Mouse (Mus musculus) left cerebral cortex, adult 9 months (tissue): ENCODE results near the gene Sap30bp.

ENCODE experiments used
- DNase-seq, 2 experiments: peaks; one replicate each; pipeline ENCODE4 v3.0.0; 2022; ENCODE audit warnings: low spot score in 2 of 2

Sap30bp gene

DNA sequence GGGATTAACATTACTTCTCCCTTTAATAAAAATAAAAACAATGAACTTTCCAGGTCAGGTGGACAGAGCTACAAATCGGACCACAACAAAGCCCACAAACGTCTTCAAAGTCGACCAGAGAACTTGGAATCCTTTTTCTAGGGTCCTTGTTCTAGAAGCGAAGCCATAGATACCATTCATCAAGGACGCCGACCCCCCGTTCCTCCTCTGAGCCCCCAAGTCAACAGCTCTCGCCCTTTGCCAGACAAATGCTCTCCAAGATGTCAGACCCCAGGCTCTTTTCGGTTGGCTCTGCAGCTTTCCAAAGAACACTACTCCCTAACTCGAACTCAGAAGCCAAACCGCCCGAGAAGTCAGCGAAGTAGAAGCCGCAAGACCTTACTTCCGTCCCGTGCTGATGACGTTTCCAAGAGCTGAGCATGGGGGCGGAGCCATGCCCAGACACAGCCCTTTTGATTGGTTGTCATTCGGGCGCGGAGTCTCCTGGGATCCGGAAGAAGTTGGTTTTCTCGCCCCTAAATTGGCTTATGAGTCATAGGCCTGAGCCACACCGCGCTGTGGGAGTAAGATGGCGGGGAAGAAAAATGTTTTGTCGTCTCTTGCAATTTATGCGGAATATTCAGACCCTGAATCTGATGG is at the start of gene Sap30bp, which contains the start of gene Recql5:
Gene Sap30bp, plus strand, starts transcription at position 175 of the 639 bp plus-strand sequence.
Gene Recql5, minus strand, starts transcription at position 370 of the 639 bp plus-strand sequence.
- peak; percentile 95 to 99 for DNase-seq

DNA sequence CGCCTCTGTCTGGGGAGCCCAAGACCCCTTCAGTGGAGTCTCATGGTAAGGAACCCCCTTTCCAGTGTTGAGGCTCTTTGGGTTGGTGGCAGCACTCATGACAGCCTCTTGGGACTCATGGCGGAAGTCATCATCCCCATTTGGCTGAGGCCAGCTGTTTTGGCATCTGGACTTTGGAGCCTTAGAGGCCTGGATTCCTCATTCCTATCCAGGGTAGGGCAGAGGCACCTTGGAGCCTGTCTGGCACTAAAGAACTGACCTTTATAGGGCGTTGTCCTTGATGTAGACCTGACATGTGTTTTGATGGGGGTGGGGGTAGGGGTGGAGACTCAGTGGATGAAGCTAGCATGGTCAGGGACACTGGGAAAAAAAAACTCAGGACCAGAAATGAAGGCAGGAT is 48.7 kb upstream of the Sap30bp start:
- no peak for DNase-seq

DNA sequence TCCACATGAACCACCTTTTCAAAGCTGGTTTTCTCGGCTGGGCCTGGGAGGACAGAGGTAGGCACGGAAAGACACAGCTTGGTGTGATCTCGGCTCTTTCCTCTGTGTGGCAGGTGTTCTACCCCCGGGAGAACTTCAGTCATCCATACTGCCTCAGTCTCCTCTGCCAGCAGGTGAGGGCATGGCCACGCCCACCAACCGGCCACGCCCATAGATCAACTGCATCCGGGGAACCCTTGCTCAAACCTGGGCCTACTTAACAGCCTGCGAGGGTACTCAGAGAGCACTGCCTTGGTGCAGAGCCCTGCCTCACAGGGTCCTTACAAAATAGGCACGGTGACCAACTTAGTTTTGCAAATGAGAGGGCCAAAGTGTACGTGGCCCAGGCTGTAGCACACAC is 47.8 kb upstream of the Sap30bp start:
- DNase-seq = no peak

DNA sequence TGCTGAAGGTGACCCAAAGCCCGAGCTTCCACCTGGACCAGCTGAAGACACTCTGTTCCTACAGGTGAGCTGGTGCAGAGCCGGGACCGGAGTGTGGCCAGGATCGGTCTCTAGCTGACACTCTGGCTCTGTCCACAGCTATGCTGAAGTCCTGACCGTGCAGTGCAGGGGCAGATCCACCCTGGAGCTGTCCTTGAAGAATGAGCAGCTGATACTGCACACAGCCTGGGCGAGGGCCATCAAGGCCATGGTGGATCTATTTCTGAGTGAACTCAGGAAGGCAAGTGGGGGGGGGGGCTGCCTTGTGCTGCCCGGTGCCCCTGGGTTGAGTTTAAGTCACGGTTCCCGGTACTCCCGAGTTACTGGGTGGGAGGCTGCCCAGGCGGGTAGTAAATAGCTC is 46.6 kb upstream of the Sap30bp start:
- no peak for DNase-seq

DNA sequence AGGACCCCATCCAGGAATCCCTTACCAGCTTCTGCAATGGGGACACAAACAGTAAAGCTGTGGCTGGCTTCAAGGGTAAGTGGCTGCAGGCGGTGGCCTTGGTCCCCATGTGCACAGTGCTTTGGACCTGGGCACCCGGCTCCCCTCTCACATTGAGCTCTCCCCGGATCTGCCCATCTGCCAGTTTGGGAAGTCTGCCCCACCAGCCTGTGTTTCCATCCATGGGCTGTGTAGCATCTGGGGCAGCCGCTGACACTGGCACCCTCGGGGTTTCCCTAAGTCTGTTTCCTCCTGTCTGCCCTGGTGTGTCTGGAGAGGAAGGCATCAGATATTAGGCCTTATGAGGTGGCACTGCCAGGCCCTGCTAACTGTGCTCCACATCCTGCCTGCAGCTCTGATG is 45.1 kb upstream of the Sap30bp start:
- no peak for DNase-seq

DNA sequence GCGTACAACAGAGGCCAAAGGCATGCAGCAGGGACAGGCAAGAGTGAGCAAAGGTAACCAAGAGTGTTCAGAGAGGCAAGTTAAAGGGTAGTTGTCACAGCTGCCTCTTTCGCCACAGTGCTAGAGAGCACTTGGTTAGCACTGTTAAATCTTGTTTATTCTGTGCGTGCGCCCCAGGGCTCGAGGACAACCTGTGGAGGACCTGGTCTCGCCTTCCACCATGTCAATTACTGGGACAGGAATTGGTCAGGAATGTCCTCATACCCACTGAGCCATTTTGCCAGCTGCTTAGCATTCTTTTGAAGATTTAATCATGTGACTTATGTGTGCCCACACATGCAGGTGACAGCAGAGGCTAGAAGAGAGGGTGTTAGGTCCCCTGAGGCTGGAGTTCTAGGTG is 43.9 kb upstream of the Sap30bp start:
- no peak for DNase-seq

DNA sequence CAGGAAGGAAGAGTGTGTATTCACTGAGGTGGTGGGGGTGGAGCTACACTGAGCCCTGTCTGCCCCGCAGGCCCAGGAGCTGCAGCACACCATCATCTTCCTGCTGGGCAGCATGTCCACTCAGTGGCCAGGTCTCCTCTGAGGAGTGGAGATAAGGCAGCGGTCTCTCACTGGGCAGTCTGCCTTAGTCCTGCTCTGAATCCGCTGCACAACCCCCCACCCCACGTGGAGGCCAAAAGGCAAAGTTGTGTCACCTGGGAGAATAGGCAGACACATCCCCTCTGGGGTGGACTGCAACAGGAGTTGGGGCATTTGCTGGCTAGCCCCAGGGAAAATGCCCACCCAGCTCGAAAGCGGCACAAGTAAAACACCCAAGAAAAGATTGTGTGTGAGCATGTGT is 40.9 kb upstream of the Sap30bp start:
- DNase-seq = no peak

DNA sequence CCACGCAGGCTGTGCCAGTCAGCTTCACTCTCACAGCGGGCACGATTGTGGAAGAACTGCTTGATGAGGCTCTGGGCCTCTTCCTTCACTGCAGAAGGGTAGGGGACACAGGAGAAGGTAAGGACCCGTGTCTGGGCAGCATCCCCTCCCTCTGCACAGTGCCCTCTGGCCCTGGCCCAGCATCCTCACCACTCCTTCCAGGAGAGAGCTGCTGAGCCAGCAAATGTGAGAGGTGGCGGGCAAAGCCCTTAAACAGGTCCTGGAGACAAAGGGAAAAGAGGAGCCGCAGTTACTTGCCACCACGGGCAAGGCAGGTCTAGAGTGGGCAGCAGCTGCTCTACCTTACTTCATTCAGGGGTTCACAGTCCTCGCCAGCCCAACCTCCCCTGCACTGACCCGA is 40.0 kb upstream of the Sap30bp start:
- DNase-seq = no peak

DNA sequence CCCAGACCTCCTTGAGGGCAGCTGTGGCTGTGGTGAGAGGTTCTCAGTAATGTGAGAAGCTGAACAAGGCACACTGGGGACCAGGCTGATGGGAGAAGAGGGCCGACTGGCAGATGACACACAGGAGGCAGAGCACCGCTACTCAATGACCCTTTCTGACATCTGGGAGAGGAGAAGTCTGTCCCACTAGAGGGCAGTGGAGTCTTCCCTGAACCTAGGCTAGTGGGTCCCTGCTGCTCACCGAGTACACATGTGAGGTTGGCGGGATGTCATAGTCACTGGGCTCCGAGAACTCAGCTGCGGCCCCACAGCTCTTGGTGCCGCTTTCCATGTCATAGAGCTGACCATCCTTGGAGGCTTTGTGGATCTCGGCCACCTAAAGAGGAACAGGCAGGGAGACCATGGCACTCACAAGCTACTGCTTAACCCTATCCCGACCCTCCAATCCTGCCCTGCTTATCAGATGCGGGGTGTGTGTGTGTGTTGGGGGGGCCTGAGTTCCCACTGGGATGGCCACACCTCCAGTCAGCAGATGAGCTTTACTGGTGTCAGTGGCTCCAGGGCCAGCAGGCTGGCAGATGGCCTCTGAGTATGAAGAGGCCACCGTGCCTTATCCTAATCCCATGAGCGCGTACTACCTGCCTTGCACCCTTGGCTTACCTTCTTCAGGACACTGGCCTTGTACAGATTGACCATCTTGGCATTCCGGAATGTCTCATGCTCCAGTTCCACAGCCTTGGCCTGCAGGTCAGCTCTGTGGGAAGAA is 38.1 kb upstream of the Sap30bp start:
- DNase-seq = peak in 1 of 2 experiments; percentile 8

DNA sequence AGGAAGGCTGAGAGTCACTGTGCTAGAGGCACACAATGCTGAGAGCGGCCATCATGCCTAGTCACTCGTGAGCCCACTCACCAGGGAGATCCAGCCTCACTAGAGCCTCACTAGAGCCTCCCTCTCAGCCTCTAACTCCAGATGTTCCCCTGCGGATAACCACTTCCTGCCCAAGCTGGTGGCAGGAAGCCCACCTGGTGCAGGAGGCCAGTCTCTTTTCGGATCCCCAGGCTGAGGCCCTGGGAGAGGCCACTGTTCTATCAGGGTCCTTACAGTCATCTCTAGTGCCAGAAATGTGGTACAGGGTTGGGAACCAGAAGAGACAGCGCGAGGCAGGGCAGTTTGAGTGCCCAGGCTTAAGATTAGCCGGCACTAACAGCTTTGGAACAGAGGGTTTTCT is 34.6 kb upstream of the Sap30bp start:
- DNase-seq = no peak

DNA sequence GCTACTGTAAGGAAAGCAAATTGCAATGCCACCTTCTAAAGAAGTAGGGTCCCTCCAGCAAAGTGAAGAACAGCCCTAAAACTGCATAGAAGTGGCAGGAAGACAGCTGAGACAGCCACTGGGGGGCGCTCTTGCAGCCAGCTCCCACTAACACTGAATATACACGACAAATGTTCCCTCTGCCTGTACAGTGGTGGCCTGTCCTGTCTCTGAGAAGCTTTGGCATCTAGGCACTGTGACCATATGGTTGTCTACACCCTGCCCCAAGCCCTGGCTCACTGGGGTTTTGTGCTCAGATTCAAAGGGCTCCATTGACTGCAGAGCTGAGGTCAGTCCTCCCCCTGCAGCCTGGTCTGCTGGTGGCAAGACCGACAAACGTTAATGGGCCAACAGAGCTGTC is 34.2 kb upstream of the Sap30bp start:
- DNase-seq = peak; percentile 58 to 75

DNA sequence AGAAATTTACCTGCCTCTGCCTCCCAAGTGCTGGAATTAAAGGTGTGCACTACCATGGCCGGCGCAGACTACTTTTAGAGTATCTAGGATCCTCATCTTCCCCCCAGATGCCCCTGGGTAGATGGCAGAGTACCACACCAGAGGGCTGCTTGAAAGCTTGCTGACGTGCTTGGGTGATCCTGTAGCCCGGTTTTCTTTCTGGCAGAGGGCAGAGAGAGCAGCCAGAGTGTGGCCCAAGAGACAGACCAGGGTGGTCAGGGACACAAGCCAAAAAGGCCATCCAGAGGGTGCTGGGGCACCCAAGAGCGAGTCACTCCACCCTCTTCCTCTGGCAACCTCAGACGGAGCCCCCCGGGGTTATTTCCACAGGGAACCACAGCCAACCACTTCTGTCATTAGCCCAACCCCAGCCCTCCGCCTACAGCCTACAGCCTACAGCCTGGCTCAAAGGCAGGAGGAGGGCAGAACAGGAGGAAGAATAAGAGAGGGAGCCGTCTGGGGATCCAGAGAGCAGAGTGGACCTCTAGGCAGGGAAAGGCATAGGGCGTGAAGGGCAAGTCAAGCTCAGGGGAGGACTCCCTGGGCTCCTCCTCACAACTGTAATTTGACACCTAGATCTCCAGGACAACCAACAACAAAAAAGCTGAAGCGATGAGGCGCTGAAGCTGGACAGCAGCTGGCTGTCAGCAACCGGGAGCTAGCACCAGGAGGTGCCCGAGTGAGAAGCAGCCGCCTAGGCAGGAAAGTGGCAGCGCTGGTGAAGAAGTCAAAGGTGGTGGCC is 33.4 kb upstream of the Sap30bp start, which contains the start of gene Smim5:
Gene Smim5, plus strand, starts transcription at position 481 of the 781 bp plus-strand sequence.
- no peak for DNase-seq

DNA sequence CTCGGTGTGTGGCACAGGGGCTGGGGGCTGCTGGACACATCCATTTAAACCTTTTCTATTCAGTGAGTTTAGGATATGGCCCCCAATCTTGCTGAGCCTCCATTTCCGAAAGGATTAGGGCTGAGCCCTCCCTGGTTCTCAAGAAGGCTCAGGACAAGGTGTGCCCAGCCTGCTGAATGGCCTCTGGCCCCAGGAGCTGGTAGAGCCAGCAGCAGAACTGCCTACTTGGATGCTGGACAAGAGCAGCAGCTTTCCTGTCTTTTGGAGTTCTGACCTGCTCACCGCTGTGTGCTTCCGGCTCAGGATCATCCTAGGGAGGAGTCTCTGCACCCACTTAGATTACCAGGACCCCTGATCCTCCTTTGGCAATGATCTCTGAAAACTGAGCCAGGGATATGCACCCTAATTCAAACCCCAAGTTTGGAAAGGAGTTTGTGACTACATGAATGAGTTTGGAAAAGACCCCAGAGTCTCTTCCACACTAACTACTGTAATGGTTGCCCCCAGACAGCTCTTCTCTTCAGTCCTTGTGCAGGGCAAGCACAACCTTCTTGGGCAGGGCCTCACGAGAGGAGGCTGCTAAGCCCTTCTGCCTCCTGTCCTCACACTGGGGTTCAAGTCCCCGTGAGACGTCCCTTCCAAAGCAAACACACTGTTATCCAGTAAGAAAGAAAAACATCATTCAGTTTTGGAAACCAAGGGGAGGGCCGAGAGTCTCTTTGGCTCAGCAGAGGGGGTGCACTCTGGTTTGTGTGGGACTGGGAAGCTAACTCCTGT is 32.3 kb upstream of the Sap30bp start:
- no peak for DNase-seq

DNA sequence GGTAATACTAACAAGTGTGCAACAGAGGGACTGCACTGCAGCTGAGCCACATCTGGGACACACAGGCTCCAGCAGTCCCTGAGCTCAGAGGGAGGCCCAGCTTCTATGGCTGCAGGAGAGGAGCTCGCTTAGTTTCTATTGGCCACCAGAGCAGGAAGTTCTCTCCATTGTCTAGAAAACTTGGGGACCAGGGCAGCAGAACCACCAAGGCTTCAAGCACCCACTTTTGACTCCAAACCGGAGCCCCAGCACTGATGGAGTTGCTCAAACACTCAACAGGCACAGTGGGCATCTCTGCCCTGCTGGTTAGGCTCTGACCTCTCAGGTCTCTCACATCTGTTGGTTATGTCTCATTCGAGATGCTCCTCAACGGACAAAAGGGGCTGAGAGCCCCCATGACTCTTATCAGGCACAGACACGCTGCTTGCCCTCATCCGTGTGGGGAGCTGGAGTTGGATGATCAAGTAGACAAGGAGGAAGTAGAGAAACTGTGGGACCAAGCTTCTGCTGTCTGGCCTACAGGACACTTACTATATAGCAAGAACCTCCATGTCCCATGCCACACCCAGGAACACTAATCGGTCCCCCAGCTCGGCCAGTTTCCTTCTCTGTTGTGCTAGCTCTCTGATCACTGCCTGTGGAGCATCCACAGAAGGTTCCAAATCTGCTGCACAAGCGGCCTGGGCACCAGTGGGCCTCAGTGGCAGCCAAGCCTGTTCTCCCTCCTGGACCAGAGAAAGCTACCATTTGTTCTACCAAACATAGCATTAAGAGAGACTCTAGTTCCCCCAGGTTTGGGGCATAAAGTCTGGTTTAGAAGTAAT is 31.5 kb upstream of the Sap30bp start:
- no peak for DNase-seq

DNA sequence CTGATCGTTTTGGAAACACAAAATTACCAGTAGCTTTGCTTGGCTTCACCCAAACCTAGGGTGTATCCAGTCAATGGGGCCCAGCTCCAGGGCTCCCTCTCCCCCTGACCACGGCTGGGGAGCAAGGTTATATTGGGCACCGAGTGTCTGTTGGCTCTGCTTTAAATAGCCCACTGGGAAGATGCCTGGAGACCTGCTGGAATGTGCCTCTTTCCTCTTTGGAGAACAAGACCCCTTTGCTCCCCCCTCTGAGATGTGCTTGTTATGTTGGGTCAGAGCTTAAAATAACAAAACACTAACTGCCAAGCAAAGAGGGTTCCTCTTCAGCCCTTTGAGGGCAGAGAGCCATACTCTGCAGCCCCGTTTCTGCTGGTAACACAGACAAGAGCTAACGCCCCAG is 30.9 kb upstream of the Sap30bp start:
- no peak for DNase-seq

DNA sequence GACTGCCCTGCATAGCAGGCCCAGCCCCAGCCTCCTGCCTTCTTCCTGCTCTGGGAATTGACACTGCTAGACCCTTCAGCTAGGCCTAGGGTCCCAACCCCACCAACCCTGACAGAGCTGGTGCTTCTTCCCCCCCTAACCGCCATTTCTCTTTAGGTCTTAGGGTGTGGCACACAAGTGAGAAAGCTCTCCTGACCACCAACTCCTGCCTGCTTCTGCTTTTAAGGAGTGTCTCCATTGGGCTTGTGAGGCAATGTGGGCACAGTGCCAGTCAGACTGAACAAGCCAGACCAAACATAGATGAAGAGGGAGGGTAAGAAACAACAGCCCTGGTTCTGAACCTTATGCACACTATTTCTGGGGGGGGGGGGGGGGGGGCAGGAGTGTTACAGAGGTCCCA is 30.3 kb upstream of the Sap30bp start:
- no peak for DNase-seq

DNA sequence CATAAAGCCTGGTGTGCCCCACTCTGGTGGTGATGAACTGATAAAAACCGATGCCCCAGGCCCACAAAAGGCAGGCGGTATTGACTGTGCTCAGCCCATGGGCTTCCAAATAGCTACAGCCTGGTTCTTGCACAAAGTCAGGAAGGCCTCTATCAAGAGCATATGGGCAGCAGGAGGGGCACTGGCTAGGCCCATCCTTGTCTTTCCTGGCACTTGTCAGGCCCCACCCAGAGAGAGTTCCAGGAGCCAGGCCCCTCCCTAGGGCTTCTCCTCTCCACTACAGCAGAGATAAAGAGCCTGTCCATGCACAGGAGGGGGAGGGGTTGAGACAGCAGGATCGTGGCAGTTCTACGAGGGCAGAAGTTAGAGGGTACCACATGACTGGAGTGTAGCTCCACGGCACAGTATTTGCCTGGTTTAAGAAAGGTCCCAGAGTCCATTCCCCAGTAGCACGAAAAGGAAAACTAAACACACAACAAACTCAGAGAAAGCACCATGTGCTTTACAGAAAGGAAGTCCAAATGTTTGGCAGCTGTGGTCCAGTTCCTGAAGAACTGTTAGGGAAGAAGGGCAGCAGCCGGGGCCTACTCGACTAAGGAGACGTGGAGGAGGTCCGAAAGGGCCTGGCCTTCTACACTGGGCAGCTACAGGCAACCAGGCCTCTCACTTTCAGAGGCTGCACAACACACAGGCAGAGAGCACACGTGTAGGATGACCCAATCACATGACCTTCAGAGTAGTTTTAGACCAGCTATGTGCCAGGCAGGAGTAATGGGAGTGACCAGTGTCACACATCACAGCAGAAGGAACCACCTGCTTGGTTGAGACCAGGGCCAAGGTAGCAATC is 29.5 kb upstream of the Sap30bp start:
- DNase-seq = no peak

DNA sequence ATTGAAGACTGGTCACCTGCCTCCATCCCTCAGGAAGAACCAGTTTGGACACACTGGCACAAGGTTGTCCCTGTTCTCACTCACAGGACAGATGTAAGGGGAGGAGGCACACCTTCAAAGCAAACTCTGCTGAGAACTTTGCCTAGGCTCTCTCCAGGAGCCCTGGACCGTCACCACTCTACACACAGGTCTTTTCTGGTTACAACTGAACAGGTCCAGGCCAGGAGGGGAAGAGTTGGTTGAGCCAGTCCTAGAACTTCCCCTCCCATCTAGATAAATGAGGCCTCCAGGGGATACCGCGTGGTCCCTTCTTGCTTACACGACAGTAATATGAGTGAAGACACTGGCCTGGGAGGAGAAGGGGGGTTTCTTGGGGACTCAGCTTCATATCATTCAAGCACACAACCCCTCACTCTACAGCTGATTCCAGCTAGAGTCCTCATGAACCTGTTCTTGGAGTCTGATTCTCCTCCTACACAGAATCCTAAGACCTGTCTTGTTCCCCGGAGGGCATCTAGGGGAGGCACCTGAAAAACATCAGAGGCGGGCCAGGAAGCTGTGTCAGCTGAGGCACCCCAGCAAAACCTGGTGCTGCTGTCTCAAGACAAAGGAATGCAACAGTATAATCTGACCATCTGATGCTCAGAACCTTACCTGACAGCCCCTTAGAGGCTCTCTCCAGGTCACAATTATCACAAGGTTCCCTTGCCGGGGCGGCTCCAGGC is 28.7 kb upstream of the Sap30bp start:
- no peak for DNase-seq
